Mouse (Mus musculus) lung, adult 2 months (tissue): ENCODE measurements around the gene Gli3.

Experiments
- CTCF ChIP-seq: fragments of 200-500 bp; IDR thresholded peaks from 2 replicates; pipeline ENCODE4 v1.5.1; 2011; ENCODE audit warnings: mild to moderate bottlenecking, low read length, control low read depth; ENCODE audit not compliant: insufficient read depth
- POLR2A ChIP-seq: fragments of 200-500 bp; IDR thresholded peaks from 2 replicates; pipeline ENCODE4 v1.6.1; 2011; ENCODE audit warnings: low read depth, mild to moderate bottlenecking, control low read depth, low read length, borderline replicate concordance; ENCODE audit errors: extremely low read depth

- TF ChIP-seq POLR2A (no peak), CTCF (no peak)
These were observed 98.4 kb downstream of the Gli3 start for GRCm38 (mm10) chr13:15561441-15561840.
